Comparison of ENCODE assay signal across 16 mouse cellular contexts in the genomic region with DNA sequence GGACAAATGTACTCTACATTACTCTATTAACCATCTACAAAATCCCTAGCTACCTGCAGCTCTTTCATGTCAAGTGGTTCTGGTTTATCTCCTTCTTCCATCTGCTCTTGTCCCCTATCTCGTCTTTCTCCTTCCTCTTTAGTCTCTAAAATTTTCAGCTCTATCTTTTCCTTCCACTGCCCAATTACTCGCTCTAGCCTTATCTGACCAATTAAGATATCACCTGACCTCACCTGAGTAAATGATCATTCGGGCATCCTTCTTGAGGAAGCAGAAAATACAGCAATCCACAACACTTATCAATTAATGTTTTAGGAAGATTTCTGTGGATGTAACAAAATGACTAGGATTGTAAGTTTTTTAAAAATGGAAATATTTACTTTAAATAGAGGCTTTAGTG.
"Had no signal": no experiment of that assay in that cellular context is flagged by ENCODE, and none has a peak within 500 bp of the region (broad histone marks: within the 10 kb centered on the region; RNA-seq: fewer than 3 reads in every experiment).

No protein-coding gene starts in this region.

- H3K9me3 ChIP-seq: neural tube, embryonic 13.5 days; neural tube, embryonic 15.5 days; stomach, embryonic 15.5 days had no signal

- H3K27me3 ChIP-seq: neural tube, embryonic 13.5 days; neural tube, embryonic 15.5 days; stomach, embryonic 15.5 days had no signal

- H3K27ac ChIP-seq: neural tube, embryonic 13.5 days; neural tube, embryonic 15.5 days; stomach, embryonic 15.5 days; stomach, postnatal 0 days had no signal

- H3K4me1 ChIP-seq: neural tube, embryonic 13.5 days; neural tube, embryonic 15.5 days; stomach, embryonic 15.5 days had no signal

- H3K9ac ChIP-seq: neural tube, embryonic 13.5 days; neural tube, embryonic 15.5 days; stomach, embryonic 15.5 days had no signal

- H3K36me3 ChIP-seq: neural tube, embryonic 13.5 days; neural tube, embryonic 15.5 days; stomach, embryonic 15.5 days had no signal

- DNase-seq: retina, postnatal 1 day; right cerebral cortex, adult 18-20 months; right cerebral cortex, postnatal 14 days; right cerebral cortex, postnatal 25 days; right cerebral cortex, postnatal 4 days; spleen, adult 18-20 months; thymus, adult 18-20 months; thymus, adult 2 months; thymus, postnatal 14 days; thymus, postnatal 25 days; thymus, postnatal 36 days; thymus, postnatal 4 days had no signal

- H3K4me3 ChIP-seq: neural tube, embryonic 13.5 days; neural tube, embryonic 15.5 days; stomach, embryonic 15.5 days had no signal
